Mouse (Mus musculus): ENCODE data around the gene Cpne7. TPM values are rescaled to one million over a fixed set of nuclear protein-coding genes. Genes with fewer than 3 reads are reported as not detected.
"Not testable (repeated sequence)": the region's sequence is repeated elsewhere in the genome, so short reads cannot be mapped to it uniquely, and the experiment has no call there.

The Cpne7 gene
- total RNA-seq (2021) = under 1 TPM; 0.35 to 0.44 TPM

DNA sequence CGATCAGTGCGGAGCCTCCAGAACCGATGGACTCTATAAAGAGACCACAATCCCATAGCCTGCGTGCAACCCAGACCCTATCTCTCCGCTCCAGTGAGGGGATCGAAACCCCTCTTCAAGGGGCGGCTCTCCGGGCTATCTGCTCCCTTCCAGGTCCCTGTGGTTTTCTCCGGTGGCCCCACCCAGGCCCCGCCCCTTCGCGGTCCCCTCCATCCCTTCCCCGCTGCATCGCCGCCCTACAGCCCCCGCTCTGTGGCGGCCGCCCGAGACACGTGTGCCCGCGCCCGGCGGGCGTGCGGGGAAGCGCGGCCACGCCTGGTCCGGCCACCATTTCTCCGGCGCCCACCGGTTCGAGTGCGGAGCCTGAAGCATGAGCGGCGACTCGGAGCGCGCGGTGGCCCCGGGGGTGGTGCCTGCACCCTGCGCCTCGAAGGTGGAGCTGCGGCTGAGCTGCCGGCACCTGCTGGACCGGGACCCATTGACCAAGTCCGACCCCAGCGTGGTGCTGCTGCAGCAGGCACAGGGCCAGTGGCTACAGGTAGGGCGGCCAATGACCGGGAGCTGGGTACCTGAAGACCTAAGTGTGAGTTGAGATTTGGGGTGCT, at the start of gene Cpne7:
Gene Cpne7, plus strand, starts transcription at position 248 of the 605 bp plus-strand sequence.
- intact Hi-C loops (cut with DNase I) = loop anchor here (10.0 kb wide), 1 partner anchor 168 kb away; no protein-coding TSS in a partner anchor
- DNase-seq = no peak

DNA sequence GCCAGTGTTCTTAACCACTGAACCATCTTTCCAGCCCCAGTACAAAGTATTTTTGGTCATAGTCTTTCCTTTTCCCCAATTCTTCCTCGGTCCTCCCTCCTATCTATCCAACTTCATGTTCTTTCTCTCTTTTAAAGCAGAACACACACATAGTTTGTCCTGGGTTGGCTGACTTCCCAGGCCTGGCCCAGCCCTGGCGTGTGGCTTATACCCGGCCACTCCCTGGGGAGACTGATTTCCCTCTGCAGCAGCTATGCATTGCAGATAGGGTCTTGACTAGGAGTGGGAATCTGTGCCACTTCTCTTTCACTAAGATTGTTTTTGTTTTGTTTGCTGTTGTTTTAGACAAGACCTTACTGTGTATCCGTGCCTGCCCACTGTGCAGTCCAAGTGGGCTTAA, 46.0 kb upstream of the Cpne7 start:
- peak; percentile 18 to 46 for DNase-seq
- intact Hi-C loops (cut with DNase I) = no loop called here

DNA sequence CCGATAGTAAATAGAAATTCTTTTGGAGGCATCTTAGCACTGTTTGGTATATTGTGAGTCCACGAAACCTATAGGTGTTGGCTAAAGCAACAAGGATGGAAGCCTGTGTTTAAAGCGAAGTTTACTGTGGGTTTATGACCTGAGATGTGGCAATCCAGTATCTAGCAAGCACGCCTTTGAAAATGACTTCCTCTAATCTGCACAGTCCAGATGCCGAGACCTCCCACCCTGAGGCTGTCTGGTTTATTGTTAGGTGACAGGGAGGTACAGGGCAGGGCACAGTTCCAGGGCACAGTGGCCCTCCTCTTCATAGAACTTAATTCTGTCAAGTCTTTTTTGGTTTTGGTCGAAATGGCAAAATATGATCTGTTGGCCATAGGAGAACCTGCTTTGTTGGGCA, 40.0 kb upstream of the Cpne7 start:
- DNase-seq = no peak
- intact Hi-C loops (cut with DNase I) = no loop called here

DNA sequence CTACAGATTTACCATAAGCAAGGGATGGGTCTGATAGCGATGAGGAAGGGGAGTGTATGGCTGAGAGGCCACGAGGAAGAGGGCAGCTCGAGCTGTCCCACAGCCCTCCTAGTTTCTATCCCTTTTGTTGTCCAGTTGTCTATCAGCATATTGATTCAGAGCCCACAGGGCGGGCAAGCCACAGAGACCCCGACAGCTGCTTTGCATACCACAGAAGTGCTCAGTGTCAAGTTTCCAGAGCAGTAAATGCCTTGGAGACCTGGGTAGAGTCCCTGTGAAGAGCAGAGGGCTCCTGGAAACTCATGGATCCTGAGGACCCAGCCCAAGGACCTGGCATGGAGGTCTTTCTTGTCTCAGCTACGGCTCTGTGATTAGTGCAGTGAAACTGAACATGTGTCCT, 34.2 kb upstream of the Cpne7 start:
- intact Hi-C loops (cut with DNase I) = no loop called here
- no peak for DNase-seq

DNA sequence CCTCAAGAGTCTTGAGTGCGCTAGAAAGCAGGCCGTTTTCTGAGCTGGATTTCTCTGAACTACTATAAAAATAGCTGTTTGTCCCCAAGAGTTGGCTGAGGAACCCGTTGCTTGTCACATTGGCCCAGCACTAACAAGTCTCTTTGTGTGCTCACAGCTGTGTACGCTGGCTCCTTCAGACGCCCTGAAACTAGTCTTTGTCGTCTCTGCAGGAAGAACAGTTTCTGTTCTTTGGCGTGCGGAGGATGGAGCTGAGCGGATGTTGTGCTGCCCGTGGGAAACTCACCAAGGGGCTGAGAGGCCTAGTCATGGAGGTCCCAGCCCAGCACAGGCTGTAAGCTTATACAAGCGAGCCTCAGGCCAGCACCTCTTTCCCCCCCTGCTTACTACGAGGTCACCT, 33.6 kb upstream of the Cpne7 start:
- DNase-seq = no peak
- intact Hi-C loops (cut with DNase I) = no loop called here

DNA sequence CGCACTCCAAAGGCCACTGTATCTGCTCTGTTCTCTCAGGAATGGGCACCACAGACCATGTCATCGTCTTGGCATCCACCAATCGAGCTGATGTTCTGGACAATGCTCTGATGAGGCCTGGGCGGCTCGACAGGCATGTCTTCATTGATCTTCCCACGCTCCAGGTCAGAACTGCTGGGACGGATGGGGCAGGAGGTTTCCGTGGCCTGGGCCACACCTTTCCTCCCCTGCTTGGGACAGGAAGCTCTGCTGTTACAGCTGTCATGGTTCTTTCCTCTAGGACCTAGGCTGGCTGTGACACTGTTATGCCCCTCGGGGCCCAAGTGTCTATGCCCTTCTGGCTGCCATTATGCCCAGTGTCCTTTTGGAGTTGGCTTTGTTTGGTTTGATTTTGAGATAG, 29.9 kb upstream of the Cpne7 start:
- intact Hi-C loops (cut with DNase I) = no loop called here
- no peak for DNase-seq

DNA sequence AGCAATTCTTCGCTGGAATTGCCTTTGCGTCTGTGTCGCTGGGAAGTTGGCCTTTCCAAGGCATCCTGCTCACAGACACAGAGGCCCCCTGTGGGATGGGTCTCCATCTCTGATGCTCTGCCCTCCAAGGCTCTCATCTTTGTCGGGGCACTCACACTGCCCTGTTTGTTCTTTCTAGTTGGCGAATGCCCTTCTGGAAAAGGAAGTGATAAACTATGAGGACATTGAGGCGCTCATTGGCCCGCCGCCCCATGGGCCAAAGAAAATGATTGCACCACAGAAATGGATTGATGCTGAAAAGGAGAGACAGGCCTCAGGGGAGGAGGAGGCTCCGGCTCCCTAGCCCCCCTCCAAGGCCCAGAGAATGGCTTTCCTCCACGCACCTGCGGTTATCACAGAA, 20.0 kb upstream of the Cpne7 start:
- intact Hi-C loops (cut with DNase I) = loop anchor here (5.0 to 10.0 kb wide), 2 partner anchors 260 to 602 kb away; no protein-coding TSS in a partner anchor
- DNase-seq = no peak

DNA sequence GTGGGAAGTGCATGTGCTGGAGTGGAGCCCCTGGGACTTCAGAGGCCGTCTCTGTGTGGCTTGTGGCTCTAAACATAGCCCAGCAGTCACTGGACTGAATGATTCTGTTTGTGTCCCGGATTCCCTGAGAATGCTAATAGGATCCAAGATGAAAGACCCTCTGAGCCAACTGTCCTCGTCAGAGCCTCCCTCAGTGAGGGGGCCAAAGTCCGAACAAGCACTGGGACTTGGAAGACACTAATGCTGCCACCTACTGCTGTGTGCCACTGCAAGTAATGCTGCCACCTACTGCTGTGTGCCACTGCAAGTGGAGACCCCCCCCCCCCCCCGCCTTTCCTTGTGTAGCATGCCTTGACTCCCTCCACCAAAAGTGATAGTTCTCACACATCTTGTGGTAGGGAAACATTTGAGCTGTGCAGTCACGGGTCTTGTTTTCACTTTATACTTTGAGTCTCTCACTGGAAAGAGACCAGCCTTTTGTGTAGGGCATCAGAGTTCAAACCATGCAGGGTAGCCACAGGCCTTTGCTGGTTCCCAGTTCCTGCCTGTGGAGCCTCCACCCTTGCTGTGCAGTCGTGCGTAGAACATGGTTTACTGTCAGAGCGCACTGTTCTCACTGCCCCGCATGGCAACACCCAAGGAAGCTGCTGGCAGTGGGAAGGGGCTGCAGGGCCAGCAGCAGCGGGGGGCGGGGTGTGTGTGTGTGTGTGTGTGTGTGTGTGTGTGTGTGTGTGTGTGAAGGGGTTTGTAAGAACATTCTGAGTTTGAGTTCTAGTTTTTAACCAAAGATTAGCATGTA, 19.2 kb upstream of the Cpne7 start:
- DNase-seq = no peak
- intact Hi-C loops (cut with DNase I) = loop anchor here (5.0 to 10.0 kb wide), 2 partner anchors 261 to 603 kb away; no protein-coding TSS in a partner anchor

DNA sequence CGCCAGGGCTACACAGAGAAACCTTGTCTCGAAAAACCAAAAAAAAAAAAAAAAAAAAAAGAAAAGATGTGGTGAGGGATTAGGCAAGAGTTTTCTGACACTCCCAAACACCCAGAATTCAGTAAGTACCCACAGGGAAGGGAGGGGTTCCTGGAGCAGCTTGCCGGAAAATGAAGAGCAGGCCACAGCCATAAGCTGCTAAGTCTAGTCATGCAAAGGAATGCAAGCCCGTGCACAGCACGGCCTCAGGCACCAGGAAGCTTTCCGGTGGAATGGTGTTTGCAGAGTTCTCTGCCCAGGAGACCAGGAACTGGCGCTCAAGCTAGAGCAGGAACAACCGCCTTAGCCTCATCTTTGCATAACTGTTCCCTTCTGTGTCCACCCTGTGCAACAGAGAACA, 16.9 kb upstream of the Cpne7 start:
- no peak for DNase-seq
- intact Hi-C loops (cut with DNase I) = loop anchor here (2.0 kb wide), 1 partner anchor 31 kb away; no protein-coding TSS in a partner anchor

DNA sequence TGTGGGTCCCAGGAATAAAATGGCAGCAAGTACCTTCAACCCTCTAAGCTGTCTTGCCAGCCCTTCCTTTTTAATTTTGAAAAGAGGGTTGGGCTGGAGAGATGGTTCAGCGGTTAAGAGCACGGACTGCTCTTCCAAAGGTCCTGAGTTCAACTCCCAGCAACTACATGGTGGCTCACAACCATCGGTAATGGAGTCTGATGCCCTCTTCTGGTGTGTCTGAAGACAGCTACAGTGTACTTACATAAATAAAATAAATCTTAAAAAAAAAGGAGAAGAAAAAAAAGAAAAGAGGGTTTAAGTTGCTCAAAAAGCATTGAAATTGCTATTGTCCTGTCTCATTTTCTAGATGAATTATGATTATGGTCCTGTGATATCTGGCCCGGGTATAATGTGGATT, 15.9 kb upstream of the Cpne7 start:
- intact Hi-C loops (cut with DNase I) = loop anchor here (2.0 kb wide), 1 partner anchor 32 kb away; no protein-coding TSS in a partner anchor

DNA sequence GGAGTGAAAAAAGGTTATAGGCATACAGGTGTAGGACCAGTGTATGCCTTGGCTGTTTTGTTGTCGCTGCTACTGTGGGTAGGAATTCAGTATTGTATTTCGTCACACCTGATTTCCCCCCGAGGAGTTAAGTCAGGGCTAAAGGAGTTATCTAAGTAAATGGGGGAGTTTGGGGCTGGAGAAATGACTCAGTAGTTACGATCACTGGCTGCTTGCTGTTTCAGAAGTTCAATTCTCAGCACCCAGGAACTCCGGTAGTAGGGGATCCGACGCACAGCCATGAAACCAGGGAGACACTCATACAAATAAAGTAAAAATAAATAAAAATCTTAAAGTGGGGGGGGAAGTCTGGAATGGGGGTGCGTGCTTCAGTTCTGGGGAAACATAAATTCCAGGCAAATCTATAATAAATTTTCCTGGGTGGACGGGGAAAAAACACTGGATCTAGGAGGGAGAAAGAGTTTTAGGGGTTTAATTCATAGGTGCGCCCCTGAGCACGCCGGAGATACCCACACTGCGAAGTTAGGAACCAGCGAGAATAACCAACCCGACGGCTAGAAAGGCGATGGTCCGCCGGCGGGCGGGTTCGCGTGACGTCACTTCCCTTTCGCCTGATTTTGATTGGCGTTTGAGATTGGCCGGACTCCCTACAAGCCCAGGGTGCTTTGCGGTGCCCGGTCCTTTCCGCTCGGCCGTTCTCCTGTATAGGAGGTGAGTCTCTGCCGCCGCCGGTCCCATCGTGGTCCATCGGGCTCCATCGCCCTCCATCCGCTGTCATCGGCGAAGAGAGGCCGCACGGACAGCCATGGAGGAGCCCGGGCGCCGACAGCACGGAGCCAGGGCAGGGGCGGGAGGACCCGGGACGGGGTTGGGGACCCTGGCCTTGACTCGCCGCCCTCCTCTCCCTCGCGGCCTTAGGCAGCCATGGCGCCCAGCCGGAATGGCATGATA, 15.2 kb upstream of the Cpne7 start, which contains the start of gene Rpl13:
Gene Rpl13, plus strand, starts transcription at position 616 of the 951 bp plus-strand sequence.
- intact Hi-C loops (cut with DNase I) = loop anchor here (1.0 to 2.0 kb wide), 2 partner anchors 33 to 60 kb away; partner anchors contain the start of gene Ankrd11

More for the DNA sequence above, 15.9 kb upstream of the Cpne7 start:
- DNase-seq = no peak

DNA sequence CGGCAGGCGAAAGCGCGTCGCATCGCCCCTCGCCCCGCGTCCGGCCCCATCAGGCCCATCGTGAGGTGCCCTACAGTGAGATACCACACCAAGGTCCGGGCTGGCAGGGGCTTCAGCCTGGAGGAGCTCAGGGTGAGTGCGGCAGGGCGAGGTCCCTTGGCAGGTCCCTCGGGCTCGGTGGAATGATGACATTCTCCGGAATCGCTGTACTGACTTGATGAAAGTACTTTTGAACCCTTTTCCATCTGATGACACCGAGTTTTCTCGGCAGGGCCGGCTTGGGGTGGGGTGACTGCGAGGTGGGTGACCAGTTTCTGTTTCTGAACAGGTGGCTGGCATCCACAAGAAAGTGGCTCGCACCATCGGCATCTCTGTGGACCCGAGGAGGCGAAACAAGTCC, 14.3 kb upstream of the Cpne7 start:
- intact Hi-C loops (cut with DNase I) = loop anchor here (1.0 kb wide), 1 partner anchor 61 kb away; the partner anchor contains the start of gene Ankrd11
- not testable (repeated sequence) for DNase-seq

More for the DNA sequence above, 15.2 kb upstream of the Cpne7 start, which contains the start of gene Rpl13:
- DNase-seq = peak; percentile 97

DNA sequence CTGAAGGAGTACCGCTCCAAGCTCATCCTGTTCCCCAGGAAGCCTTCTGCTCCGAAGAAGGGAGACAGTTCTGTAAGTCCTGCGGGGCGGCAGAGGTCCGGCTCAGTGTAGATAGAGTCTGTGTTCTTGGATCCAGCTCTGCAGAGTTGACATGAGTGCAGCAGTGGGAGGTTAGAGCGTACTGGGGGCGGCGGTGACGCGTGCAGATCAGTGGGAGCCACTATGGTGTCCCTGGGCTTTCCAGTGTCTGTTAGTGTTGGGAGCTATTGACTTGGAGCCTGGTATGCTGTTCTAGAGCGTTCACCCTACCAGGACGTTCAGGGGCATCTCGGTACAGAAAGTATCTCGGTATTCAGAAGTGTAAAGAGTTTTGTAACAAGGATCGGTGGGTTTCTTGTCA, 13.9 kb upstream of the Cpne7 start:
- DNase-seq = no peak
- intact Hi-C loops (cut with DNase I) = no loop called here

DNA sequence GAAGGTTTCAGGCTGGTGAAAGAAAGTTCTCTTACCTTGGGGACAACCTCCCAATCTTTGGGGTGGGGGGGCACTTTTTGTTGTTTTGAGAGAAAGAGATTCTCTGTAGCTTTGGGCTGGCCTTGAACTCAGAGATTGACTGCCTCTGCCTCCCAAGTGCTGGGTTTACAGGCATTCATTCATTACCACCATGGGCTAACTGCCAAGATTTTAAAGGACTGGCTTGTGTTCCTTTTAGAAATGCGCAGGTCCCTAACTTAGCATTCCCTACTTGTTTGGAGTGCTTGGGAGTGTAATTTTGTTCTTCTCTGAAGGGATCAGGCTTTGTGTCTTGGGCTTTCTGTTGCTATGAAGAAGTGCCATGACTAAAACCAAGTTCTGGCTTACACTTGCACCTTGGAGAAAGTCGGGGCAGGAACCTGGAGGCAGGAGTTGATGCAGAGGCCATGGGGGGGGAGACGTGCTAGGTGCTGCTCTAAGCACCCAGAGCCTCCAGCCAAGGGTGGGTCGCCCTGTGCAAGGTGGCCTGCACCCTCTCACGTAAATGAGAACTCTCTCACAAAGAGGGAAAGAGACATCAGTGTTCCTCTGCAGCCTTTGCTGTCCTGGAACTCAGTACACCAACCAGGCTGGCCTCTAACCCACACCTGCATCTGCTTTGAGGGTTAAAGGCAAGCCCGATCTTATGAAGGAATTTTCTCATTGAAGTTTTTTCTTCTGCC, 13.0 kb upstream of the Cpne7 start:
- intact Hi-C loops (cut with DNase I) = loop anchor here (2.0 kb wide), 1 partner anchor 269 kb away; the partner anchor contains the start of gene Tcf25

DNA sequence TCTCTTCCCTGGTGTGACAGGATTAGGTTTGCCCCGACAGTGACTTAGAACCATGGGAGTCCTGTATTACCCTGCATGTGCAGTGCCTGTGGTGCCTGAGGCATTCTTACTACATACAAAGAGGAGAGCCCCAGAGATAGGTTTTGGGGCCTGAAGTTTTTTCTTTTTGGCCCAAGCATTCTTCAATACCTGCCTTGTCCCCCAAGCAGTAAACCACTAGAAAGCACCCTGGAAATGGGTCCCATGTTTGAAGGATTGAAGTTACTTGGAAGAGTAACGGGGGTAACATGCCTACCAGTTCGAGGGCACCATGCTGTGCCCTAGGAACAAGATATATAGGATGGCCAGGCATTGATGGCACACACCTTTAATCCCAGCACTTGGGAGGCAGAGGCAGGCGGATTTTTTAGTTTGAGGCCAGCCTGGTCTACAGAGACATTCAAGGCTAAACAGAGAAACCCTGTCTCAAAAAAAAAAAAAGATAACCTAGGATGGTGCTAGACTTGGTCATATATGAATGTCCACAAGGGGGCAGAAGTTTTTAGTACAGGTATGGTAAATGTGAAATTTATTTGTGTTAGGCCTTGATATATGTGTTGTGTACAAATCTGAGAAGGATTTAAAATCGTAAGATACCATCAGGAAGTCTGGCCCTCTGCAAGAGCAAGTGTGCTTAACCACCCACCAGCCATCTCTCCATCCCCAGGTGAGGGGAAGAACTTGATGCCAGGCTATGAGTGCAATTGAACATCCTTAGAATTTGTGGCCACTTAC, 11.4 kb upstream of the Cpne7 start:
- no peak for DNase-seq
- intact Hi-C loops (cut with DNase I) = loop anchor here (1.0 to 2.0 kb wide), 3 partner anchors 49 to 267 kb away; partner anchors contain the start of gene Tcf25

More for the DNA sequence above, 13.0 kb upstream of the Cpne7 start:
- no peak for DNase-seq

DNA sequence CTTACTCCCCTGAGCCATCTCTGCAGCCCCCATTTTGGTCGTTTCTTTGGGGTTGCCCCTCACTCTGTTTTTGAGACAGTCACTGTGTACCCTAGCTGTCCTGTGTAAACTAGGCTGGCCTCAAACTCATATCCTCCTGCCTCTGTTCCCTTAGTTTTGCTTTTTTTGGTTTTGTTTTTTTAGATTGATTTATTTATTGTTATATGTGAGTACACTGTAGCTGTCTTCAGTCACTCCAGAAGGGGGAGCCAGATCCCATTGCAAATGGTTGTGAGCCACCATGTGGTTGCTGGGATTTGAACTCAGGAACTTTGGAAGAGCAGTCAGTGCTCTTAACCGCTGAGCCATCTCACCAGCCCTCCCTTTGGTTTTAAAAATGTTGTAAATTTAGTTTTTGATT, 10.6 kb upstream of the Cpne7 start:
- no peak for DNase-seq
- intact Hi-C loops (cut with DNase I) = loop anchor here (1.0 to 2.0 kb wide), 2 partner anchors 48 to 96 kb away; no protein-coding TSS in a partner anchor

DNA sequence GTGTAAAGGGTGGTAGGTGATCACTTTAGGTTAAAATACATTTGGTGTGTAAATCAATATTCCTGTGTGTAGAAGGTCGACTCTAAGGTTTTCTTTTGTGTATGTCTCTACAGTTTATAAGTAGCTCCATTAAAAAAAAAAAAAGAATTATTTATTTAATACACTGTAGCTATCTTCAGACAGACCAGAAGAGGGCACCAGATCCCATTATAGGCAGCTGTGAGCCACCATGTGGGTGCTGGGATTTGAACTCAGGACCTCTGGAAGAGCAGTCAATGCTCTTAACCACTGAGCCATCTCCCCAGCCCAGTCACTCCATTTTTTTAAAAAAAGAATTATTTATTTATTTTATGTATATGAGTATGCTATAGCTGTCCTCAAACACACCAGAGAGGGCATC, 9.2 kb upstream of the Cpne7 start:
- intact Hi-C loops (cut with DNase I) = no loop called here
- DNase-seq = no peak

DNA sequence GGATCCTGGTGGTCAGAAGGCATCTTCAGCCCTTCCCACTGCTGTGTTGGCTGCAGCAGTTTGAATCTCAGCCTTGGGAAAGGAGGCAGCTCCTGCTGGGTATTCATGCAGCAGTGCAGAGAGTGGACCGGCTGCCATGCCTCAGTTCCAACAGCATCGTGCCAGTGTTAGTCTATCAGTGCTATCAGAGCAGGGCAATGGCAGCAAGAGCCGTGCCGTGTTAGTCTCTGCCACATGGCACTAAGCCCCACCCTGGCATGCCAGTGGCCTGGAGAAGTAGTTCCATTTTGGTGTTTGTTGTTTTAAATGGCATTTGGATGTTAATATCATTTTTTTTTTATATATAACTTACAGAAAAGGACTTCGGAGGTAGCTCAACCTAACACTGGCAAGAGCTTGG, 8.2 kb upstream of the Cpne7 start:
- no peak for DNase-seq
- intact Hi-C loops (cut with DNase I) = no loop called here

DNA sequence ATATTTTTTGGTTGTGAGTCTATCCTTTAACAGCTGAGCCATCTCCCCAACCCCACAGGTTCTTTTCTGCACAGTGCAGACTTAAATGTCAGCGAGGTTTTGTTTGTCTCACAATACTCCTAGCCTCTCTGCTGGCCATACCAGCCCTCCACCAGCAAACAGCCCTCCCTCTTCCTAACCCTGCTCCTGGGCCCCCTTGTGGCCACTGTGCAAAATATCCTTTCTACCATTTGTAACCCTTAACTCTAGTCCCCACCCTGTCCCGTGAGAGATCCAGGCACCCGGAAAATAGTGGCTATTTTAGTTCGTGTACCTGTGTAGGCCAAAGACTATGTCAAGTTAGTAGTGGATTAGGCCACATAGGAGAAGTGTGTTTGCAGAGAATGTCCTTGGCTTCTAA, 6.5 kb upstream of the Cpne7 start:
- intact Hi-C loops (cut with DNase I) = loop anchor here (10.0 kb wide), 1 partner anchor 174 kb away; no protein-coding TSS in a partner anchor
- peak; percentile 61 to 66 for DNase-seq

Data from heart, postnatal 36 days (tissue).